Mouse (Mus musculus) heart, postnatal 0 days (tissue): ENCODE measurements around the gene B3gat2.

Experiments
- CTCF ChIP-seq: IDR thresholded peaks from 2 replicates; pipeline ENCODE4 v1.5.1; 2016; ENCODE audit warnings: antibody characterized with exemption, control low read depth, low read depth
- EP300 ChIP-seq: IDR thresholded peaks from 2 replicates; pipeline ENCODE4 v1.6.1; 2016; ENCODE audit warnings: antibody characterized with exemption, low read depth

DNA sequence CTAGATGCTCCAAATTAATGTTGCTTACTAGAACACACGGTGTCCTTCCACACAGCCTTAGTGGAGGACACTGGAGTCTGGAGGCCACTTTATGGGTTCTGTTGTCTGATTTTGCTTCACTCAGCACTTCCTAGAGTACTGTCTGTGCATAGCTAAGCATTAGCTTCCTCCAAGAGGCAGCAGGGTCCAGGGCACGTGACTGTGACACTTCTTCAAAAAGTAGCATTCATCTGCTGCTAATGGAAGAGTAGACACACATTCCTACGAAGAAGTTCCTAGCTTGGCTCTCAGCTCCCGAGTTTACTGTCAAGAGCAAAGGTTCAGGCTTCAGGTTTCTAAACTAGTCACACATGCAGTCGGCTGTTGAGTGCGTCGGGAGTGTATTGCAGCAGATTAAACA is 82.2 kb downstream of the B3gat2 start:
- TF ChIP-seq CTCF: no peak
- TF ChIP-seq EP300: no peak
